Mouse (Mus musculus): ENCODE measurements around the gene Katnal1.

GRCm38 (mm10) chr5:148972167-148972566 lies 43.0 kb upstream of the Katnal1 start:
- no peak for TF ChIP-seq CTCF (IDR thresholded peaks at IDR 0.05; ENCODE audit: low read depth)
- no peak for TF ChIP-seq EP300 (IDR thresholded peaks at IDR 0.05; ENCODE audit: low read depth)
